Mouse (Mus musculus): Measurements from ENCODE around the gene Tom1l2. TPM values are rescaled to one million over a fixed set of nuclear protein-coding genes. Genes with fewer than 3 reads are reported as not detected.

Tom1l2 gene
- total RNA-seq, 2 experiments from 2014 or later = 97.3 to 100 TPM

- intact Hi-C loops (cut with DNase I) = no loop called here
- no peak for DNase-seq
Measured at GRCm38 (mm10) chr11:60187070-60187469, 165.6 kb downstream of the Tom1l2 start.

GRCm38 (mm10) chr11:60185396-60186231, 167.1 kb downstream of the Tom1l2 start:
- DNase-seq = peak in 1 of 2 experiments; percentile 53
- intact Hi-C loops (cut with DNase I) = loop anchor here (2.0 kb wide), 1 partner anchor 81 kb away; the partner anchor contains the start of gene Rai1

- intact Hi-C loops (cut with DNase I) = loop anchor here (2.0 kb wide), 1 partner anchor 80 kb away; the partner anchor contains the start of gene Rai1
- no peak for DNase-seq
Measured at GRCm38 (mm10) chr11:60184346-60185325, 168.1 kb downstream of the Tom1l2 start.

- DNase-seq = no peak
- intact Hi-C loops (cut with DNase I) = no loop called here
Measured at GRCm38 (mm10) chr11:60182741-60183140, 170.0 kb downstream of the Tom1l2 start.

- peak; percentile 52 to 64 for DNase-seq
- intact Hi-C loops (cut with DNase I) = no loop called here
Measured at GRCm38 (mm10) chr11:60182116-60182670, 170.5 kb downstream of the Tom1l2 start.

GRCm38 (mm10) chr11:60178506-60178905, 174.2 kb downstream of the Tom1l2 start:
- DNase-seq = no peak
- intact Hi-C loops (cut with DNase I) = no loop called here

GRCm38 (mm10) chr11:60178005-60178404, 174.7 kb downstream of the Tom1l2 start:
- intact Hi-C loops (cut with DNase I) = no loop called here
- no peak for DNase-seq

GRCm38 (mm10) chr11:60176975-60177657, 175.6 kb downstream of the Tom1l2 start:
- intact Hi-C loops (cut with DNase I) = no loop called here
- DNase-seq = peak; percentile 66 to 67

Small RNAs within 50 kb of the gene (microRNA-seq; reads per million reads assigned to microRNA genes)
- gene Gm27711 (0 reads per million in 2 experiments), gene Mir6921 (0 to 0.35 reads per million in 2 experiments), gene Mir6922 (0.35 to 0.95 reads per million in 2 experiments)

Other genes starting within 250 kb of the Tom1l2 start
- gene Rai1, start 247.9 kb downstream of the Tom1l2 start, total RNA-seq (2021) = 10 to 100 TPM; 44.6 to 45.7 TPM
- 10 to 100 TPM; 40.2 to 42.6 TPM for gene Srebf1, start 130.3 kb downstream of the Tom1l2 start, total RNA-seq (2021)
- gene Drc3, start 424 bp upstream of the Tom1l2 start, total RNA-seq (2021) = 1 to 10 TPM; 1.6 to 2.3 TPM
- 10 to 100 TPM; 25.7 to 31.8 TPM for gene Gid4, start 64.2 kb upstream of the Tom1l2 start, total RNA-seq (2021)
- 10 to 100 TPM; 43.8 to 55.5 TPM for gene Atpaf2, start 65.6 kb upstream of the Tom1l2 start, total RNA-seq (2021)
- gene Drg2, start 101.7 kb upstream of the Tom1l2 start, total RNA-seq (2021) = 10 to 100 TPM; 37.8 to 41.1 TPM
- gene Myo15, start 116.4 kb upstream of the Tom1l2 start, total RNA-seq (2021) = under 1 TPM; 0.07 TPM
- 10 to 100 TPM; 71.1 to 73.0 TPM for gene Alkbh5, start 183.5 kb upstream of the Tom1l2 start, total RNA-seq (2021)

Data from heart, postnatal 10 days (tissue).